Mouse (Mus musculus): ENCODE results near the gene Tmem132c.

The Tmem132c gene

GRCm38 (mm10) chr5:127241136-127241924, at the start of gene Tmem132c:
Gene Tmem132c, plus strand, starts transcription at chr5:127241808.
- no peak for DNase-seq (ENCODE audit: low read depth)

- no peak for DNase-seq (ENCODE audit: low read depth)
Observed at GRCm38 (mm10) chr5:127191881-127192280, 49.7 kb upstream of the Tmem132c start.

- DNase-seq (ENCODE audit: low read depth): no peak
Observed at GRCm38 (mm10) chr5:127198850-127199249, 42.8 kb upstream of the Tmem132c start.

- no peak for DNase-seq (ENCODE audit: low read depth)
Observed at GRCm38 (mm10) chr5:127204881-127205280, 36.7 kb upstream of the Tmem132c start.

- DNase-seq (ENCODE audit: low read depth): no peak
Observed at GRCm38 (mm10) chr5:127216389-127216788, 25.2 kb upstream of the Tmem132c start.

- DNase-seq (ENCODE audit: low read depth): no peak
Observed at GRCm38 (mm10) chr5:127217725-127218124, 23.9 kb upstream of the Tmem132c start.

GRCm38 (mm10) chr5:127227929-127228595, 13.5 kb upstream of the Tmem132c start:
- no peak for DNase-seq (ENCODE audit: low read depth)

- no peak for DNase-seq (ENCODE audit: low read depth)
Observed at GRCm38 (mm10) chr5:127234715-127235114, 6.9 kb upstream of the Tmem132c start.

- DNase-seq (ENCODE audit: low read depth): no peak
Observed at GRCm38 (mm10) chr5:127235203-127235602, 6.4 kb upstream of the Tmem132c start.

- DNase-seq (ENCODE audit: low read depth): no peak
Observed at GRCm38 (mm10) chr5:127239706-127240105, 1.9 kb upstream of the Tmem132c start.

GRCm38 (mm10) chr5:127240646-127241045, 962 bp upstream of the Tmem132c start:
- no peak for DNase-seq (ENCODE audit: low read depth)

GRCm38 (mm10) chr5:127241925-127242762, 536 bp downstream of the Tmem132c start:
- DNase-seq (ENCODE audit: low read depth): no peak

GRCm38 (mm10) chr5:127242763-127243160, 1.2 kb downstream of the Tmem132c start:
- no peak for DNase-seq (ENCODE audit: low read depth)

GRCm38 (mm10) chr5:127243209-127243608, 1.6 kb downstream of the Tmem132c start:
- no peak for DNase-seq (ENCODE audit: low read depth)

- no peak for DNase-seq (ENCODE audit: low read depth)
Observed at GRCm38 (mm10) chr5:127243611-127244010, 2.0 kb downstream of the Tmem132c start.

GRCm38 (mm10) chr5:127253263-127253662, 11.7 kb downstream of the Tmem132c start:
- DNase-seq (ENCODE audit: low read depth): no peak

- no peak for DNase-seq (ENCODE audit: low read depth)
Observed at GRCm38 (mm10) chr5:127256947-127257610, 15.5 kb downstream of the Tmem132c start.

- DNase-seq (ENCODE audit: low read depth): no peak
Observed at GRCm38 (mm10) chr5:127262136-127262535, 20.5 kb downstream of the Tmem132c start.

GRCm38 (mm10) chr5:127271145-127271544, 29.5 kb downstream of the Tmem132c start:
- no peak for DNase-seq (ENCODE audit: low read depth)

- no peak for DNase-seq (ENCODE audit: low read depth)
Observed at GRCm38 (mm10) chr5:127279462-127279861, 37.9 kb downstream of the Tmem132c start.

GRCm38 (mm10) chr5:127281186-127281585, 39.6 kb downstream of the Tmem132c start:
- no peak for DNase-seq (ENCODE audit: low read depth)

GRCm38 (mm10) chr5:127282539-127283123, 41.0 kb downstream of the Tmem132c start:
- no peak for DNase-seq (ENCODE audit: low read depth)

Data from c-Kit-positive CD71-negative TER-119-negative erythroid progenitor cells, embryonic 14.5 days (primary cell).